Mouse (Mus musculus) cortical plate, adult 2 months (tissue): ENCODE measurements at regions not wholly inside any gene's neighbourhood (a gene's known extent, or its start where the extent isn't known, plus 50 kb on each side); places are given as distances from the start of the nearest gene placed in this dataset.

ENCODE experiments used
- CTCF ChIP-seq: fragments of 200-500 bp; IDR thresholded peaks from 2 replicates; pipeline ENCODE4 v1.5.1; 2011; ENCODE audit warnings: mild to moderate bottlenecking, control low read depth, low read length; ENCODE audit not compliant: insufficient read depth; ENCODE audit errors: extremely low read depth
- POLR2A ChIP-seq: fragments of 200-500 bp; IDR thresholded peaks from 2 replicates; pipeline ENCODE4 v1.6.1; 2011; ENCODE audit warnings: mild to moderate bottlenecking, low read length, control low read depth; ENCODE audit not compliant: insufficient read depth; ENCODE audit errors: extremely low read depth

GRCm38 (mm10) chr16:25052428-25052827 lies 234.2 kb upstream of the Tprg start:
- no peak for TF ChIP-seq POLR2A
- no peak for TF ChIP-seq CTCF
